Mouse (Mus musculus) MEL (cell line): Measurements from ENCODE around the gene Slc25a29. TPM values are rescaled to one million over a fixed set of nuclear protein-coding genes. Genes with fewer than 3 reads are reported as not detected.

ENCODE experiments used
- DNase-seq: peaks from one replicate; pipeline ENCODE4 v3.0.0; 2011; ENCODE audit warnings: low read depth, low spot score
- H3K27ac ChIP-seq: 2 replicates; pipeline ENCODE4 v1.5.1; 2012; ENCODE audit warnings: low read depth, mild to moderate bottlenecking, control low read depth, low read length, moderate library complexity; ENCODE audit not compliant: control insufficient read depth
- H3K27me3 ChIP-seq, 2 experiments: fragments of 150-350 bp in 1 of 2; sonication (generic) in 1 of 2; 2 replicates each; pipeline ENCODE4 v1.6.1; 2012; ENCODE audit warnings: low read length in 2 of 2, mild to moderate bottlenecking in 2 of 2, improper control_type of control experiment in 1 of 2, moderate library complexity in 1 of 2; ENCODE audit not compliant: insufficient read depth in 2 of 2, control insufficient read depth in 1 of 2
- H3K36me3 ChIP-seq, 2 experiments: 2 replicates each; pipeline ENCODE4 v1.6.1; 2012 to 2014; ENCODE audit warnings: low read length in 2 of 2, improper control_type of control experiment in 1 of 2, inconsistent platforms in 1 of 2, mild to moderate bottlenecking in 1 of 2; ENCODE audit not compliant: insufficient read depth in 2 of 2, control insufficient read depth in 1 of 2
- H3K4me1 ChIP-seq, 2 experiments: fragments of 150-350 bp in 1 of 2; sonication (generic) in 1 of 2; 2 replicates each; pipeline ENCODE4 v1.6.1; 2012; ENCODE audit warnings: low read length in 2 of 2, improper control_type of control experiment in 1 of 2, mild to moderate bottlenecking in 1 of 2; ENCODE audit not compliant: insufficient read depth in 2 of 2, control insufficient read depth in 1 of 2
- H3K4me3 ChIP-seq, 2 experiments: fragments of 150-350 bp in 1 of 2; sonication (generic) in 1 of 2; 2 replicates each; pipeline ENCODE4 v1.5.1; 2012; ENCODE audit warnings: low read depth in 2 of 2, low read length in 2 of 2, mild to moderate bottlenecking in 2 of 2, moderate library complexity in 2 of 2, control low read depth in 1 of 2, improper control_type of control experiment in 1 of 2; ENCODE audit not compliant: control insufficient read depth in 1 of 2, insufficient read depth in 1 of 2
- H3K79me2 ChIP-seq: 2 replicates; pipeline ENCODE4 v1.6.1; 2012; ENCODE audit warnings: mild to moderate bottlenecking, low read length, moderate library complexity; ENCODE audit not compliant: control insufficient read depth, poor library complexity, insufficient read depth
- H3K9ac ChIP-seq: 2 replicates; pipeline ENCODE4 v1.6.1; 2012; ENCODE audit warnings: low read depth, mild to moderate bottlenecking, control low read depth, low read length, moderate library complexity; ENCODE audit not compliant: control insufficient read depth, poor library complexity, severe bottlenecking
- H3K9me3 ChIP-seq: fragments of 150-350 bp; sonication (generic); replicated peaks from 2 replicates; pipeline ENCODE4 v1.6.1; 2012; ENCODE audit warnings: mild to moderate bottlenecking, low read length, improper control_type of control experiment, moderate library complexity; ENCODE audit not compliant: insufficient read depth
- BHLHE40 ChIP-seq: IDR thresholded peaks from 2 replicates; pipeline ENCODE4 v1.6.1; 2012; ENCODE audit warnings: low read depth, mild to moderate bottlenecking, inconsistent platforms, low read length, improper control_type of control experiment, borderline replicate concordance
- CHD2 ChIP-seq: IDR thresholded peaks from 2 replicates; pipeline ENCODE4 v1.6.1; 2011; ENCODE audit warnings: low read length, improper control_type of control experiment
- CTCF ChIP-seq, 3 experiments: IDR thresholded peaks in 2 of 3; conservative IDR thresholded peaks in 1 of 3; 2 replicates each; pipeline ENCODE4 v1.5.1; 2011 to 2012; ENCODE audit warnings: low read length in 3 of 3, low read depth in 2 of 3, mild to moderate bottlenecking in 2 of 3, improper control_type of control experiment in 1 of 3, inconsistent platforms in 1 of 3, mixed read lengths in 1 of 3, moderate library complexity in 1 of 3; ENCODE audit not compliant: control insufficient read depth in 1 of 3, insufficient read depth in 1 of 3, poor library complexity in 1 of 3, severe bottlenecking in 1 of 3
- E2F4 ChIP-seq: IDR thresholded peaks from 2 replicates; pipeline ENCODE4 v1.6.1; 2011; ENCODE audit warnings: low read depth, low read length, improper control_type of control experiment, borderline replicate concordance
- ELF1 ChIP-seq: IDR thresholded peaks from 2 replicates; pipeline ENCODE4 v1.6.1; 2014; ENCODE audit warnings: low read depth, mild to moderate bottlenecking, inconsistent platforms, low read length, improper control_type of control experiment, moderate library complexity
- EP300 ChIP-seq, 2 experiments: IDR thresholded peaks; 2 replicates each; pipeline ENCODE4 v1.6.1; 2011; ENCODE audit warnings: improper control_type of control experiment in 2 of 2, low read length in 2 of 2, low read depth in 1 of 2, mild to moderate bottlenecking in 1 of 2
- GATA1 ChIP-seq: IDR thresholded peaks from 2 replicates; pipeline ENCODE4 v1.6.1; 2011; ENCODE audit warnings: low read depth, low read length, improper control_type of control experiment
- HCFC1 ChIP-seq: IDR thresholded peaks from 2 replicates; pipeline ENCODE4 v1.6.1; 2012; ENCODE audit warnings: low read depth, mild to moderate bottlenecking, inconsistent platforms, low read length, improper control_type of control experiment, moderate library complexity
- JUND ChIP-seq: IDR thresholded peaks from 2 replicates; pipeline ENCODE4 v1.6.1; 2011; ENCODE audit warnings: low read depth, mild to moderate bottlenecking, improper control_type of control experiment, low read length
- KAT2A ChIP-seq: conservative IDR thresholded peaks from 2 replicates; pipeline ENCODE4 v1.6.1; 2012; ENCODE audit warnings: low read depth, low read length, improper control_type of control experiment, inconsistent platforms
- MAFK ChIP-seq: IDR thresholded peaks from 2 replicates; pipeline ENCODE4 v1.6.1; 2011; ENCODE audit warnings: low read depth, mild to moderate bottlenecking, low read length, improper control_type of control experiment, borderline replicate concordance
- MAX ChIP-seq: IDR thresholded peaks from 2 replicates; pipeline ENCODE4 v1.6.1; 2011; ENCODE audit warnings: low read length, improper control_type of control experiment
- MXI1 ChIP-seq: IDR thresholded peaks from 2 replicates; pipeline ENCODE4 v1.6.1; 2011; ENCODE audit warnings: mild to moderate bottlenecking, low read depth, low read length, improper control_type of control experiment
- MYC ChIP-seq: IDR thresholded peaks from 2 replicates; pipeline ENCODE4 v1.6.1; 2011; ENCODE audit warnings: low read depth, mild to moderate bottlenecking, low read length, improper control_type of control experiment, moderate library complexity
- POLR2A ChIP-seq, 2 experiments: IDR thresholded peaks; 2 replicates each; pipeline ENCODE4 v1.6.1; 2011 to 2012; ENCODE audit warnings: low read length in 2 of 2, mild to moderate bottlenecking in 2 of 2, control low read depth in 1 of 2, improper control_type of control experiment in 1 of 2, low read depth in 1 of 2, moderate library complexity in 1 of 2; ENCODE audit not compliant: control insufficient read depth in 1 of 2, insufficient read depth in 1 of 2, poor library complexity in 1 of 2
- POLR2AphosphoS2 ChIP-seq: IDR thresholded peaks from 2 replicates; pipeline ENCODE4 v1.6.1; 2011; ENCODE audit warnings: low read length, improper control_type of control experiment
- RCOR1 ChIP-seq: IDR thresholded peaks from 2 replicates; pipeline ENCODE4 v1.6.1; 2012; ENCODE audit warnings: low read depth, mild to moderate bottlenecking, inconsistent platforms, low read length, improper control_type of control experiment
- SIN3A ChIP-seq: IDR thresholded peaks from 2 replicates; pipeline ENCODE4 v1.6.1; 2012; ENCODE audit warnings: low read length, improper control_type of control experiment, inconsistent platforms
- TAL1 ChIP-seq: IDR thresholded peaks from 2 replicates; pipeline ENCODE4 v1.6.1; 2012; ENCODE audit warnings: mild to moderate bottlenecking, inconsistent platforms, low read length, moderate library complexity, mixed read lengths
- USF1 ChIP-seq: IDR thresholded peaks from 2 replicates; pipeline ENCODE4 v1.6.1; 2014; ENCODE audit warnings: low read depth, mild to moderate bottlenecking, inconsistent platforms, low read length, improper control_type of control experiment, moderate library complexity
- USF2 ChIP-seq, 2 experiments: IDR thresholded peaks; 2 replicates each; pipeline ENCODE4 v1.6.1; 2011 to 2012; ENCODE audit warnings: improper control_type of control experiment in 2 of 2, low read length in 2 of 2, borderline replicate concordance in 1 of 2, inconsistent platforms in 1 of 2, low read depth in 1 of 2, mild to moderate bottlenecking in 1 of 2; ENCODE audit not compliant: insufficient read depth in 1 of 2
- ZMIZ1 ChIP-seq: IDR thresholded peaks from 2 replicates; pipeline ENCODE4 v1.6.1; 2012; ENCODE audit warnings: low read depth, mild to moderate bottlenecking, inconsistent platforms, low read length, improper control_type of control experiment, moderate library complexity
- polyA plus RNA-seq, 2 experiments: library from polyadenylated mRNA; stranded (reverse) in 1 of 2; unstranded in 1 of 2; fragments of >175 nt in 1 of 2; fragments of >200 nt in 1 of 2; gene quantifications; 2 replicates each; pipeline versions ENCODE4 v1.2.1 to v1.2.4; 2012; ENCODE audit warnings: low replicate concordance in 2 of 2, low read depth in 1 of 2; ENCODE audit not compliant: insufficient read length in 2 of 2, insufficient read depth in 1 of 2, missing spikeins in 1 of 2
- total RNA-seq: library from RNA; depleted of rRNA; stranded (reverse); fragments of 300-350 nt; gene quantifications from 2 replicates; pipeline ENCODE4 v1.2.3, GENCODE M21; 2012

The Slc25a29 gene
- total and polyA plus RNA-seq, 3 experiments = 3.0 to 3.3 TPM; not detected in 1

DNA sequence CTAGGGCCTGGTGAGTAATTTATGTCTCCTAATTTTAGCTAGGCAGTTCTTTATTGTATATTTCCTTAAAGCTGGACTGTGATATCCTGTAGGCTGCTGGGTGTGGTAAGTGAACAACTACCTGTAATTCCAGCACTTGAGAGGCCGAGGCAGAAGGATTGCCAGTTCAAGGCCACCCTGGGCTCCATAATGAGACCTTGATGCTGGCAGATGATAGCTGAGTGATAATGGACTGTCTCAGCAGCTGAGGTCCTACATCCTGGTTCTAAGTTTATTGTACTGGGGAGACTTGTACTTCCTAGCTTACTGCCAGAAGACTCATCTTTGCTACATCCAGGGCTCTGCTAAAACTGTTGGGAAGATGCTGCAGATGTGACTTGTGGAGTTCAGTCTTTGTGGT lies 25.9 kb downstream of the Slc25a29 start:
- peaks cover 84% of the 10 kb centered on the region for H3K79me2 ChIP-seq
- H3K4me3 ChIP-seq = no peak overlapping the region
- H3K36me3 ChIP-seq = peaks cover 27 to 51% of the 10 kb centered on the region in 2 experiments
- no peak for DNase-seq
- H3K4me1 ChIP-seq = peaks cover 10 to 22% of the 10 kb centered on the region in 2 experiments
- H3K9me3 ChIP-seq = no peaks in the 10 kb centered on the region
- H3K9ac ChIP-seq = no peak overlapping the region
- no peak overlapping the region for H3K27ac ChIP-seq
- no peak for TF ChIP-seq USF1
- no peak for TF ChIP-seq POLR2AphosphoS2
- no peak for TF ChIP-seq CHD2
- no peak for TF ChIP-seq HCFC1
- no peak for TF ChIP-seq RCOR1
- TF ChIP-seq TAL1 = no peak
- TF ChIP-seq ELF1 = no peak
- TF ChIP-seq MYC = no peak
- TF ChIP-seq MAFK = no peak
- TF ChIP-seq E2F4 = no peak
- no peak for TF ChIP-seq USF2 (IDR thresholded peaks at IDR 0.05; ENCODE audit: borderline replicate concordance in 1 of 2, insufficient read depth in 1 of 2, low read depth in 1 of 2, low read length in 2 of 2)
- TF ChIP-seq POLR2A (IDR thresholded peaks at IDR 0.05; ENCODE audit: control insufficient read depth in 1 of 2, insufficient read depth in 1 of 2, low read depth in 1 of 2, low read length in 2 of 2, poor library complexity in 1 of 2) = no peak
- TF ChIP-seq KAT2A = no peak
- TF ChIP-seq GATA1 = no peak
- H3K27me3 ChIP-seq = no peaks in the 10 kb centered on the region

DNA sequence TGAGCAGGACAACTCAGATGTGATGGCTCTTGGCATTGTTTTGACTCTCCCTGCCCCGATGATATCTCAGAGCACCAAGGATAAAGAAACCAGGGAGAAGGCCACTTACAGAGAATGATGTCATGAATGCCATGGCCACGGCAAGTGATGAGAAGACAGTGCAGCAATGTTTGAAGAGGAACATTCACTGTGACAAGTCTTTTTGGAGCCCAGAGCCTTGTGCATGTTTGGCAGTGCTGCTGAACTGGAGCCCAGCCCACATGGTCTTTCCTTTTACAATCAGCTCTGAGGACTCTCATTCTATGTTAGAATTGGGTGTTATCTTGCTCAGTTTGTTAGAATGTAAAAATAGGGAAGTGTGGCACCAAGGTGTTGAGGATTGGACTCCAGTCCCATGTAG lies 27.2 kb downstream of the Slc25a29 start:
- TF ChIP-seq BHLHE40 (no peak), SIN3A (no peak), EP300 (IDR thresholded peaks at IDR 0.05; ENCODE audit: low read depth in 1 of 2, low read length in 2 of 2) (0 out of 4 replicates have a peak, but pooled peaks of 1 of the 2 experiments have one; percentile 15), MXI1 (peak; percentile 69), JUND (no peak), ZMIZ1 (no peak), GATA1 (0 out of 2 replicates have a peak, but pooled peaks have one; percentile 8), KAT2A (no peak), USF2 (IDR thresholded peaks at IDR 0.05; ENCODE audit: borderline replicate concordance in 1 of 2, insufficient read depth in 1 of 2, low read depth in 1 of 2, low read length in 2 of 2) (no peak), TAL1 (no peak), RCOR1 (no peak), CTCF (IDR thresholded peaks at IDR 0.05 in 2 of 3, conservative IDR thresholded peaks at IDR 0.05 in 1 of 3; ENCODE audit: control insufficient read depth in 1 of 3, insufficient read depth in 1 of 3, low read depth in 2 of 3, low read length in 3 of 3, poor library complexity in 1 of 3, severe bottlenecking in 1 of 3) (no peak), MAX (0 out of 2 replicates have a peak, but pooled peaks have one; percentile 18)
- Histone ChIP-seq H3K9ac (no peak overlapping the region), H3K9me3 (no peaks in the 10 kb centered on the region), H3K4me1 (peaks cover 10 to 22% of the 10 kb centered on the region in 2 experiments), H3K4me3 (no peak overlapping the region), H3K36me3 (peaks cover 27 to 51% of the 10 kb centered on the region in 2 experiments), H3K27me3 (no peaks in the 10 kb centered on the region), H3K27ac (no peak overlapping the region), H3K79me2 (peaks cover 88% of the 10 kb centered on the region)
- peak; percentile 67 for DNase-seq
